Mouse (Mus musculus) T-helper 17 cell (primary cell): ENCODE results near the gene Gm44502.

ENCODE experiments used
- in situ Hi-C, 2 experiments: fragments of 300-600 bp; cut with MboI, MseI; formaldehyde crosslinking; loops; 1 replicate in 1 of 2; 2 replicates in 1 of 2; pipeline ENCODE4 v1.15.1; 2025; ENCODE audit warnings: high pct_unique_total_duplicates in 2 of 2

Gene Gm44502

DNA sequence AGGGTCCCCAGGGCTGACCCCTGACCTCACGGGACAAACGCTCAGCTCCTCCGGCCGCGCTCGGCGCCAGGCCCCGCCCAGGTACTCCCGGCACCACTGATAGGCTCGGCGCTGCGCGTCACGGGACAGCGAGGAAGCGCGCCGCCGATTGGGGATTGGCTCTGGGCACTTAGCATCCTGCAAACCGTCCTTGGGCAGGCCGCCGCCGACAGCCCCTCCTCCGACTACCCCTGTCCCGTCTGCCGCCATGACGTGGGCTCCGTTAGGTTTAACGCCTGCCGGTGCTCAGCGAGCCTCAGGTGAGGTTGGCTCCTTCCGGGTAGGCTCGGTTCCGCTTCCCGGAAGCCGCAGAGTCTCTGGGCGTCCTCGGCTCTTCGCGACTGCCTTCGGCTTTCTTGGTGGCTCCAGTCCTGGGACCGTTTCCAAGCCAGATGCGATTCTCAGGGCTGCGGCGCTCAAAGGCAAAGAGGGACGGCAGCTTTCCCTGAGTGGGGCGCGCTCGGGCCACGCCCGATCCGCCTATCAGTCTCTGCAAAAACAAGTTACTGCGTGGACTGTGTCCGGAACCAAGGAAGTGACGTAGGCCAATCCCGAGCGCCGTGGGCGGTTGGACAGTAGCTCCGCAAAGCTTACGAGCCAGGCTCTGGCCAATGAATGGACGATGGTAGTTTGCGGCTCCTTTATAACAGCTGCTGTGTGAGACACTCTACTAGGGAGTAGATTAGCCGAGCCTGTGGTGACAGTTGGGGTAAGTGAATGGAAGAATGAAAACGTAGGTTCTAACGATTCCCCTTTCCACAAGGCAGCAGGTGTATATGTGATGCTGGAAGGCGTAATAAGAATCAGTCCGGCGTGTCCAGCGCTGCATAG, at the start of gene Gm44502, which contains the start of the genes C730034F03Rik and Chkb:
TSS of gene Gm44502 (minus strand) at position 345 of the 870 bp plus-strand sequence.
TSS of gene C730034F03Rik (plus strand) at position 238 of the 870 bp plus-strand sequence.
TSS of gene Chkb (minus strand) at position 557 of the 870 bp plus-strand sequence.
- in situ Hi-C loops: loop anchor here in 1 of 2 experiments (5.0 kb wide), 1 partner anchor 77 kb away; no protein-coding TSS in a partner anchor

DNA sequence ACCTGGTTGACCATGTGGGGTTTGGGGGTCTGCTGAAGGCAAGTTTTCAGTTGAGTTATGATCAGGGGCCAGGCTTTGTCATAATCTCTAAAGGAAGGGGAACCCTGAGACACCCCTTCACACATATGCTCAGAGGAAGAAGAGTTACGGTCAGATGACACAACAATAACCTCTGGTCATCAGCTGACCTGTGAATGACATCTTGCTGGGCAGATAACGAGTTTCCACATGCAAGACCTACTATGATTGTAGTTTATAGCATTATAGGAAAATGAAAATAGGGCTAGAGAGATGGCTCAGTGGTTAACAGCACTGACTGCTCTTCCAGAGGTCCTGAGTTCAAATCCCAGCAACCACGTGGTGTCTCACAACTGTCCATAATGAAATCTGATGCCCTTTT, 49.1 kb upstream of the Gm44502 start:
- in situ Hi-C loops: no loop called here

DNA sequence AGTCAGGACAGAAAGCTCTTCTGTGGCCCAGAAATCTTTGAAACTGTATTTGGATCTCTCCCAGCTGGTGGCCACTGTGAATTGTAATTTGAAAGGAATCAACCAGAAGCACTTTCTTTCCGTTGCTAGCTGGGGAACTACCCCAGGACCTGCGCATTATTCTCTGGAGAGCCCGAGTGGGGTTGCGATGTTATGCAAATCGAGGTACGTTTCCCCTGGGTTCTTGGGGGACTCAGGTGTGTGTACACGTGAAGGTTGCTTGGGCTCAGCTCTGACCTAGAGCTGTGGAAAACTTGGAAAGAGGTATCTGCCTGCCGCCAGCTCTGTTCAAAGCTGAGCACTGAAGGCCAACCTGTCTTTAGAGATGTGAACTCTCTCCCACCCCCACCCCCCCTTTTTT, 48.3 kb upstream of the Gm44502 start:
- in situ Hi-C loops: no loop called here

DNA sequence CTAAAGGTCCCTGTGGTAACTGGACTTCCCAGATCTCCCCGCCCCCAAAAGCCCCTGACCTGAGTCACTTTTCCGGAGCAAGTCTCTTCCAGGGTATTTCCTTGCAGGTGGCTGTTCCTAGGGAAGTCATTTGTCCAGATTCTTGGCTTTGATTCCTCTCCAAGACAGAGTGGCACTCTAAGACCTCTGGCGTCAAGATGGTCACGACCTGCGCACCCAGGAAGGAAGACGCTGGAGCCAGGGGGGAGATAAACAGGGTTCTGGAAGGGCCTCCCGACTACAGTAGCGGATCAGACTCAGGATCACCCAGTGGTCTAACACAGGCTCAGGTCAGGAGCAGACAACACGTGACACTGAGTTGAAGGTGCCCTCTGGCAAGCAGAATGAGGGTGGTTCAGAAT, 47.6 kb upstream of the Gm44502 start, which contains the start of gene Arsa:
TSS of gene Arsa (minus strand) at position 335 of the 401 bp plus-strand sequence.
- in situ Hi-C loops: no loop called here

DNA sequence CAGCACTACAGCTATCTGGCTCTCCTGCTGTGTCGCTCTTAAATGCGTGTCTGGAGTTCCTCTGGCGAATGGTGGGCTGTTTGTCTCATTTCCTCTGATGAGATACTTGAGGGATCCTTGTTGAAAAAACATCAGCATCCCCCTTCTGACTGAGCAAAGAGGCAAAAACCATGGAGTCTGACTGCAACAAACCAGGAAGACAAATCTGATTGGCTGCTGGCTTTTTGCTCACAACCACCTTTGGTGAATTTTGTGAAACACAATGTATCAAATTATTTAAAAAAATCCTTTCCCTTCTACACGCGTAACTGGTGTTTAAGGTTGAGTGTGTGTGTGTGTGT, 46.9 kb upstream of the Gm44502 start:
- in situ Hi-C loops: no loop called here

DNA sequence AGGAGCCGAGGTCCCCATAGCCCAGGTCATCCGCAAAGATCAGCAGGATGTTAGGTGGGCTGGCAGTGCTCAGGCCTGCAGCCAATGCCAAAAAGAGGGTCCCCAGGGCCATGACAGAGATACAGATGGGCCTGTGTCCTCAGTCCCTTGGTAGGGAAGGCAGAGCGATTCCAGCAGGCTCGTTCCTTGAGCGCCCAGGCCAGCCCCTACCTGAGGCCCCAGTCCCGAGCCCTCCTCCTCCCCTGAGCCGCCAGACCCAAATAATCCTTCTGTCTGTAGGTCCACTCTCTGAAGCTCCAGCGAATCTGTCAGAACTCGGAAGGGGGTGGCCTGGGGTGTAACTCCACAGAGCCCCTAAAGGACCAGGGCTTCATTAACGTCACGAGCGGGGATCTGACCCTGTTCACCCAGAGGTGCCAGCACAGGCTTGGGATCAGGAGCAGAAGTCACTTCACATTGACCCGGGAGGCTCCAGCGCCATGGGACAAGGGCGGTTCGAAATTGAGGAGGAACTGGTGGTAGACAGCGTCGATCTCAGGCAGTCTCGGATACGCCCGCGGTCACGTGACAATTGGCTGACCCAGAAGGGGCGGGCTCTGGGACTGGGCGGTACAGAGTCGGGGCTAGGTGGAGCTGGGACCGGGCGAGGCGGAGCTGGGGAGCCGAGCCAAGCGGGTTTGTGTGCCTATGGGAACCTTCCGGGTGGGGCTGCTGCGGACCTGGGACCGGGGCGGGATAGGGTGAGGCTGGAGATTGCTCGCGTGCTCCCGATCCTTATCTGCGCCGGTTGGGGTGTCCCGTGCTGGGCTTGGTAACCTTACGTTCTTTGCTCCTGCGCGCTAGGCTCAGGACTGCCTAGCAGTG, 46.3 kb upstream of the Gm44502 start:
- in situ Hi-C loops: no loop called here

DNA sequence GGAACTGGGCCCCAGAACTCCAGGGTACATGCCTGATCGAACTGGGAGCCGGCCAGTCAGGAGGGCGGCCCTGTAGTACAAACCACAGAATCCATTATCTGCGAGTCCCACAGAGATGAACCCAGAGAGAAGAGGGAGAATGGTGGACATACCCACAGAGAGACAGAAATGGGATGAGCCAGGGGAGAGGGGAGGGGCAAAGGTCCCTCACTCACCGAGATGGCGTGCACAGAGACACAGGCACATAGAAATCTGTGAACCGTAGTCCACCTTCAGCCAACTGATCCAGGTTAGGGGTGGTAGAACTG, 45.8 kb upstream of the Gm44502 start:
- in situ Hi-C loops: no loop called here

DNA sequence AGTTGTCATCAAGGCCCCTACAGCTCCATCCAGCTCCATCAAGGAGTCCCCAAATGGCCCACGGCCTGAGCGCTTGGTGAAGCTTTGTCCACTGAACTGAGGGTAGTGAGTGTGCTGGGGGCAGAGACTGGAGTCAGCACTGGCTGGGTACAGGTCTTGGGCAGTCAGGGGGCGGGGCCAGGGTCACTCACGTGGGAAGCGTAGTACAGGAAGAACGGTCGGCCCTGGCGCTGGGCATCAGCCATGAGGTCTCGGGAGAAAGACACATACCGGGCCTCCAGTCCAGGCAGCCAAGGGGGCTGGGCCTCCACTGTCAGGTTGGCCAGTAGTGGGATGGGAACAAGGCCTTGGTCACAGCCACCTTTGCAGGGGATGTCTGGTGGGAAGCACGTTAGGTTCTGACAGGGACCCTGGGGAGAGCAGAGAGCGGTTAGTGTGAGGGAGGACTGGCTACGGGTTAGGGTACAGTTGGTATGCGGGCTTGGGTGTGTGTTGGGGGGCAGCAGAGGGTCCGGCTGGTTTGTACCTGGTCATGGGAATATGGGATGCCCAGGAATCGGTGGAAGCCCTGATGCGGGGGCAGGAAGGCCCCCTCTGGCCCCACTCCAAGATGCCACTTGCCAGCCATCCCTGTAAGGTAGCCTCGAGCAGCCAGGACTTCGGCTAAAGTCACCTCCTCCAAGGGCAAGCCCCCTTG, 45.2 kb upstream of the Gm44502 start:
- in situ Hi-C loops: no loop called here

DNA sequence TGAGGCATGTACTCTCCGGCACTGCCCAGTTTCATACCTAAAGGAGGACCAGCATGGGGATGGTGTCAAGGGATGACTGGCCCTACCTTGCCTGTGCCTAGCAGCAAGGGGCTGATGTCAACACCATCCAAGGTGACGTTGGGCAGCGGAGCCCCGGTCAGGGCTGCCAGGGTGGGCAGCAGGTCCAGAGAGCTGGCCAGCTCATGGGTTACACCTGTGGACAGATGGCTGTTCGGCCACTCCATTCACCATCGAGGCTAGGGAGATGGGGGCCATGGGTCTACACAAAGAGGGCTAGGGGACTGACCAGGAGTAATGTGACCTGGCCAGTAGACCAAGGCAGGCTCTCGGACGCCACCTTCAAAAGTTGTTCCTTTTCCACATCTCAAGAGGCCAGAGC, 44.4 kb upstream of the Gm44502 start:
- in situ Hi-C loops: no loop called here

DNA sequence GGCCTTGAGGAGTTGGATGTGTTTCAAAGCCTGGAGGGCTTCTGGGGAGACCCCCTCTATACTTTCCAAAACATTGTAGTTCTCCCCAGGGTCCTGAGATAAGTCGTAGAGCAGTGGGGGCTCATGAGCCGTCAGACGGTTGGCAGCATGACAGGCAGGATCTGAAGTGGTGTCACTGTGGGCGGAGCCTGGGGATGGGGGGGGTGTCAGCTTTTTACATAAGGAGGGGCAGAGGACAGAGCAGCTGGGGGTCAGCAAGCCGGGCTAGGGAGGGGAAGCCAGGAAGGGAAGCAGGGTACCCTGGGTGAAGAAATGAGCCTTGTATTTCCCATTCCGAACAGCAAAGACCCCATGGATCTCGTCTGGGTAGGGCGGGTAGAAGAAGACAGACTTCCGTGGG, 43.9 kb upstream of the Gm44502 start:
- in situ Hi-C loops: no loop called here

DNA sequence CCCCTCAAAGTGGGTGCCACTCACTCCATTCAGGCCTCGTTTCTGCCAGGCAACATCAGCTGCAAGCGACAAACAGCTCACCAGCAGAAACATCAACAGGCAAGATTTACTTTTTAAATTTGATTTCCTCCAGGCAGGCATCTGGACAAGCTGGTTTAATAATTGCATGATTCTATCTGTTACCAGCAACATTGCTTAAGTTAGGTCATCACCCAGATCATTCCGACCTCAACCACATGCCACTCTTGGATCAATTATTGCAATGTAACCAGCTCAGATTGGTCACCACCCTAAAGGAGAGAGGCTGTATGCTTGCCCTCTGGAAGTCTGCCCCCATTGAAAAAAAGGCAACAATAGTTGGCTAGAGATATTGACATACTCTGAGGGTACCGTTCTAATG, 42.0 kb upstream of the Gm44502 start:
- in situ Hi-C loops: no loop called here

DNA sequence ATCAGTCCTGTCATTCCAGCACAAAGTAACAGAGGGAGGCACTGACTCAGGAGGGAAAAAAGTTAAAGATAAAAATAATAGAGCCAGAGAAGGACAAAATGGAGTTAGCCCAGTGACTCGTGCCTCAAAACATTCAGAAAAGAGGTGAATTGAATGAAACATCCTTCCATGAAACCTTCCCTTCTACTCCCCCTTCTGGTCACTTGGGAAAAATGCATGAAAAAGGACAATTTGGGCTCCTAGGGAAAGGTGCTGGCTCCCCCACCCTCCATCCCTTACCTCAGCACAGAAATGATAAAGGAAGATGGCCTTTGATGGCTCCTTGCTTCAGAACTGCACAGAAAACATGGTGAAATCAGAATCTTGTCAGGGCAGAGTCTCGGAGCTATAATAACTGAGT, 39.1 kb upstream of the Gm44502 start:
- in situ Hi-C loops: no loop called here

DNA sequence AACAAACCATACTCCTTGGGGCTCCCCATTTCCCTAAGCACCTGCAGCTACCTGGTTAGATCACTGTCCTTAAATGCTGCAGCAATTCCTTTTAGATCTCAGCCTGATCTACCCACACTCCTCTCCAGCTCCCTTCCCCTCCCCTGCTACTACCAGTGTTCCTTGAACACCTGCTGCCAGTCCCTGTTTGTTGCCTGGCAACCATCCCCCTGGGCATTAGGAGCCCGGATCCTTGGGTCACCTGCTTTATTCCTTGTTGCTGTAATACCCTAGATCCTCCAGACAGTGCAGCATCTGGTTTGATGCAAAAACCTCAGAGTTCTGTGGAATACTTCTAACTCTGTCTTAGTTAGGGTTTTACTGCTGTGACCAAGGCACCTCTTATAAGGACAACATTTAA, 35.6 kb upstream of the Gm44502 start:
- in situ Hi-C loops: no loop called here

DNA sequence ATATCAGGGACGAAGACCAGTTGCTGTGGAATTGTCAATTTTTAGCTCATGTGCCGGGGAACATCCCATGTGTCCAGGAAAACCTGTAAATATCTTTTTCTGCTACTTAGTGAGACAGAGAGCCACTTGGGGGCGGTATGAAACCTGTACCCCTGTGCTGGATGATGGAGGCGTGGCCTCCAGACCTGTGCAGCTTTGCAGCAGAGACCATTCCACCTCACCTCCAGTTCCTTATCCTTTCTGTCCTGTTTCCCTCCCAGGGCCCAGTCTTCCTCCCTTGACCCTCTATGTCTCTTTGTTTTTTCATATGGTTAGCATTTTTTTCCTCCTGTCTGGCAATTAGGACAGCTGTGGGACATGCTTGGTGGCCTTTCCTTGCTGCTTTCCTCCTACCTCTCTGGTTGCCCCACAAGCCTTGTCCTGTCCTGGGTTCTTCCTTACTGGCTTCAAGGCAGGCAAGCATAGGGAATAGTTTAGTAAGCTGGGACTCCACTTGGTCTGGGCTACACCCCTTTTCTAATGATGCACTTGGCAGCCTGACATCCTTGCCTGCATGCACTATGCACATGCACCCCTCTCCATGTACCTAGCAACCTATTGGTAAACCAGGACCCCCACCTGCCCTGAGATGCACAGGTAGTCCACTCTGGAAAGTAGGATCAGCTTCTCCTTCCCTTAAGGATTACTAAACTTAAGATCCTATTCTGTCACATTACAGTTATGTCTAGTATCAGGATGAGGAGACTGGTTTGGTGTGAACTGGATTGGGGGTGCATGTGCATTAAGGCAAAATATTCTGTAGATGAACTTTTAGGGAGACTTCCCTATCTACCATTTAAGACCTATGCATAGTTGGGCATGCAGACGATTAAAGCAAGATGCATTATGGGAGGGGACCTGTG, 34.1 kb upstream of the Gm44502 start:
- in situ Hi-C loops: no loop called here

DNA sequence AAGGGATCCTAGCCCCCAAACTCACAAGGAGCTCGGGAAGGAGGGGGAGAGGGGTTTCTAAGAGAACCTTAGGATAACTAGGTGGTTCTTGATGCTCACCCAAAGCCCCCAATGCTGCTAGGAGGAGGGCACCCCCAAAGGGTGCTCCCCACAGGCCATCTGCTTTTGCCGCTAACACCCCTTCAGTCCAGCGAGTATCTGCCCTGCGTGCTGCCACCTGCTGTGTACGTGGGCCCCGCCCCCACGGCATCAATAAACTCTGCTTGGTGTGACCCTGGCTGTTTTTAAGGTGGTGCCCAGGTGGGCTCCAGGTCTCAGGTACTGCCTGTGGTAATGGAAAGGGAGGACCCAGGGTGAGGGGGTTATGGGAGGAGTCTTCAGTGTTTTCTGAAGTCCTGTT, 32.7 kb upstream of the Gm44502 start:
- in situ Hi-C loops: no loop called here

DNA sequence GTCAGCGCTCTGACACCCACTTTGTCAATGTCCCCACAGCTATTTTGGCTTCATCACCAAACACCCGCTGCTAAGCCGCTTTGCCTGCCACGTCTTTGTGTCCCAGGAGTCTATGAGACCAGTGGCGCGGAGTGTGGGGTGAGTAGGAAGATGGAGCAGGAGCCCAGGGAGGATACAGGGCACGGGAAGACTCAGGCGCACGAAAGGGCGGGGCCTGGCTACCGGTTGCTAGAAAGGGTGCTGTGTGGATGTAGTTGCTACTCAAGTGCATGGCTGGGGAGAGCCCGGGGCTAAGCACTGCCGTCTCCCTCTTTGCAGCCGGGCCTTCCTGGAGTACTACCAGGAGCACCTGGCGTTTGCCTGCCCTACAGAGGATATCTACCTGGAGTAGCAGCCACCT, 31.8 kb upstream of the Gm44502 start:
- in situ Hi-C loops: no loop called here

DNA sequence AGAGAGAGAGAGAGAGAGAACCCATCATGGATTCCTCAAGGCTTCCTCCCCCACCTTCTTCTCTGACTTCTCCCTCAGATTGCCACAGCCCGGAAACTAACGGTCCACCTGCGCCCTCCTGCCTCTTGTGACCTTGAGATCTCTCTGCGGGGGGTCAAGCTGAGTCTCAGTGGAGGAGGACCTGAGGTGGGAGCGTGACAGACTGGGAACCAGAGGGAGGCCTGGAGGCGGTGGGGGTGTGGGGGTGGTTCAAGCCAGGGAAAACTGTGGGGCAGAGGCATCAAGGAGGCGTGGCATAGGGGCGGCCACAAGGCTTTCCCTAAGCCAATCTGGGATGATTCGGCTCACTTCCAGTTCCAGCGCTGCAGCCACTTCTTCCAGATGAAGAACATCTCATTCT, 30.8 kb upstream of the Gm44502 start:
- in situ Hi-C loops: no loop called here

DNA sequence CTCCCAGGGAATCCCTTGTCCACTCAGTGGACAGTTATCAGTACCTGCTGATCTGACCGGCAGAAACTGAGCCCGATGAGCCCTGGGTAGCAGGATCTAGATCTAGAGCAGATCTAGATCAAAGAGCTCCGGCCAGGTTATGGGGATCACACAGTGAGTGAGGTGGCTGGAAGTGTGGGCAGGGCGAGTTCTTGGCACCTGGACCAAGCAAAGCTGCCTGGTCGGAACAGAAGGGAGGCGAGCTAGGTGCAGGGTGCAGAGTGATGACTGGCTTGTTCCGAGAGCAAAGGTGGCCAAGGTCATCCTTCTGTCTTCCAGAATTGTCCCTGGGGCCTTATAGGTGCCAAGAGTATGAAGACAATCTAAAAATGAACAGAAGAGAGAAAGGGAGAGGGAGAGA, 30.3 kb upstream of the Gm44502 start:
- in situ Hi-C loops: no loop called here

DNA sequence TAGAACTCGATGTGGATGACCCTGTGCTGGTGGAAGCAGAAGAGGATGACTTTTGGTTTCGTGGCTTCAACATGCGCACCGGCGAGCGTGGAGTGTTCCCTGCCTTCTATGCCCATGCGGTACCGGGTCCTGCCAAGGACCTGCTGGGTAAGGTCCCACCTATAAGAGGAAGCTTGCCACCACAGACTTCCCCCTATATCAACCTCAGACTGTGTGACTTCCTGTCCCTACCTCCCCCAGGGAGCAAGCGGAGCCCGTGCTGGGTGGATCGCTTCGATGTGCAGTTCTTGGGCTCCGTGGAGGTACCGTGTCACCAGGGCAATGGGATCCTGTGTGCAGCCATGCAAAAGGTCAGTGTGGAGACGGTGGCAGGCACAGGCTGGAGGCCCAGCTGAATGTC, 29.4 kb upstream of the Gm44502 start:
- in situ Hi-C loops: no loop called here

DNA sequence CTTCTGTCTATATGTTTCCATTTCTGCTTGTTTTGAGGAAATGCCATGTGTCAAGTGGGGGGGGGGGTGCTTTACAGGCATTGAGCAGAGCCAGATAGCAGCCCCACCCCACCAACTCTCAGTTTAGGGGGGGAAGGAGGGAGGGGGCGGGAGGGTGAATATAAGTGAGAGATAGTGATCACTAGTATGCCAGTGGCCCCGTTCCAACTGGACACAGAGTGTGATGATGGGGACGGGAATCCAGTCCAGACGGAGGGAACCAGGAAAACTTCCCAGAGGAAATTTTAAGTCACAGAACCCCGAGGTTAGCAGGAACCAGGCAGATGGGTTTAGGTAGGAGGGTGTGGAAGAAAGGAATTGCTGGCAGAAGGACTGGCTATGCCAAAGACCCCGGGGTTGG, 26.1 kb upstream of the Gm44502 start:
- in situ Hi-C loops: no loop called here

DNA sequence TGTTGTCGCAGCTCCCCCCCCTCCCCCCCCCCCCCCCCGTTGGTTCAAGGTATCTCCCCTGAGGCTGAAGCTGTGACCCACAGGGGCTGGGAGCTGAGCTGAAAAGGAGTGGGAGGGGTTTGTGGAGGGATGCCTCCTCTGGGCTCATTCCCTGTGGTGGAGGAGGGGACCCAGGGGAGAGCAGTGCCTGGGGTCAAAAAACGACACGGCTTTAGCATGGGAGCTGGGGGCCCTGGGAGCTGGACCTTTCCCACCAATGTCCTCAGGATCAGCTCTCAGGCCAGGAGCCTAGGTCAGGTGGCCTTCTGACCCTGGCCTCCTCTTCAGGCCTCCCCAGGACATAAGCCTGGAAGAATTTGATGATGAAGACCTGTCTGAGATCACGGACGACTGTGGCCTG, 25.4 kb upstream of the Gm44502 start:
- in situ Hi-C loops: no loop called here
